Mouse (Mus musculus) testis, adult 2 months (tissue): ENCODE results near the gene Tpcn1. TPM values are rescaled to one million over a fixed set of nuclear protein-coding genes. Genes with fewer than 3 reads are reported as not detected.
A peak's percentile ranks its signal among the peaks of the same experiment; 100 is the strongest.

Experiments used
- H3K27ac ChIP-seq: fragments of 200-500 bp; 2 replicates; pipeline ENCODE4 v1.5.1; 2012; ENCODE audit warnings: low read depth, low read length; ENCODE audit not compliant: control insufficient read depth, insufficient read depth
- H3K27me3 ChIP-seq: fragments of 200-500 bp; 2 replicates; pipeline ENCODE4 v1.6.1; 2012; ENCODE audit warnings: mild to moderate bottlenecking, low read length, moderate library complexity; ENCODE audit not compliant: control insufficient read depth, insufficient read depth
- H3K36me3 ChIP-seq: fragments of 200-500 bp; 2 replicates; pipeline ENCODE4 v1.6.1; 2012; ENCODE audit warnings: mild to moderate bottlenecking, low read length; ENCODE audit not compliant: control insufficient read depth, insufficient read depth
- H3K4me1 ChIP-seq: fragments of 200-500 bp; 2 replicates; pipeline ENCODE4 v1.6.1; 2012; ENCODE audit warnings: low read length; ENCODE audit not compliant: control insufficient read depth, insufficient read depth
- H3K4me3 ChIP-seq: fragments of 200-500 bp; 2 replicates; pipeline ENCODE4 v1.5.1; 2012; ENCODE audit warnings: low read depth, mild to moderate bottlenecking, low read length, moderate library complexity, mixed read lengths; ENCODE audit not compliant: control insufficient read depth
- CTCF ChIP-seq: fragments of 200-500 bp; IDR thresholded peaks from 2 replicates; pipeline ENCODE4 v1.5.1; 2012; ENCODE audit warnings: low read depth, mild to moderate bottlenecking, inconsistent platforms, low read length, moderate library complexity; ENCODE audit not compliant: control insufficient read depth, insufficient read depth, insufficient replicate concordance
- POLR2A ChIP-seq: fragments of 200-500 bp; IDR thresholded peaks from 2 replicates; pipeline ENCODE4 v1.6.1; 2012; ENCODE audit warnings: low read depth, mild to moderate bottlenecking, inconsistent platforms, low read length, moderate library complexity; ENCODE audit not compliant: control insufficient read depth
- polyA plus RNA-seq: library from polyadenylated mRNA; depleted of rRNA; stranded (reverse); fragments of >200 nt; gene quantifications from 2 replicates; pipeline ENCODE4 v1.2.3, GENCODE M21; 2012

Tpcn1 gene
- polyA plus RNA-seq, 1 experiment = 20.7 TPM

GRCm38 (mm10) chr5:120607335-120607734, 18.9 kb upstream of the Tpcn1 start:
- Histone ChIP-seq H3K27ac (no peak overlapping the region), H3K4me1 (peaks cover 31% of the 10 kb centered on the region), H3K4me3 (no peak overlapping the region), H3K36me3 (no peaks in the 10 kb centered on the region), H3K27me3 (no peaks in the 10 kb centered on the region)
- no peak for TF ChIP-seq CTCF
- TF ChIP-seq POLR2A = no peak

- Histone ChIP-seq H3K27ac (no peak overlapping the region), H3K4me3 (no peak overlapping the region), H3K36me3 (no peaks in the 10 kb centered on the region), H3K27me3 (no peaks in the 10 kb centered on the region), H3K4me1 (peaks cover 27% of the 10 kb centered on the region)
- no peak for TF ChIP-seq POLR2A
- TF ChIP-seq CTCF = no peak
These were observed 18.2 kb upstream of the Tpcn1 start for GRCm38 (mm10) chr5:120606590-120607200.

GRCm38 (mm10) chr5:120605688-120606087, 17.2 kb upstream of the Tpcn1 start:
- Histone ChIP-seq H3K36me3 (no peaks in the 10 kb centered on the region), H3K27ac (no peak overlapping the region), H3K27me3 (no peaks in the 10 kb centered on the region), H3K4me1 (peaks cover 21% of the 10 kb centered on the region), H3K4me3 (no peak overlapping the region)
- TF ChIP-seq CTCF (peak; percentile 58; the same call in 1 of the 2 replicates), POLR2A (no peak)

- no peak overlapping the region for H3K27ac ChIP-seq
- no peaks in the 10 kb centered on the region for H3K27me3 ChIP-seq
- peaks cover 21% of the 10 kb centered on the region for H3K4me1 ChIP-seq
- H3K36me3 ChIP-seq = no peaks in the 10 kb centered on the region
- TF ChIP-seq CTCF = no peak
- no peak for TF ChIP-seq POLR2A
- peak overlapping the region; percentile 25; the same call in 1 of the 2 replicates for H3K4me3 ChIP-seq
These were observed 16.8 kb upstream of the Tpcn1 start for GRCm38 (mm10) chr5:120605241-120605661.

GRCm38 (mm10) chr5:120604839-120605238, 16.4 kb upstream of the Tpcn1 start:
- Histone ChIP-seq H3K27ac (no peak overlapping the region), H3K36me3 (no peaks in the 10 kb centered on the region), H3K27me3 (no peaks in the 10 kb centered on the region), H3K4me1 (peaks cover 21% of the 10 kb centered on the region), H3K4me3 (no peak overlapping the region)
- peak; percentile 49; the same call in 1 of the 2 replicates for TF ChIP-seq CTCF
- no peak for TF ChIP-seq POLR2A

GRCm38 (mm10) chr5:120603515-120603914, 15.0 kb upstream of the Tpcn1 start:
- no peaks in the 10 kb centered on the region for H3K27me3 ChIP-seq
- TF ChIP-seq POLR2A (no peak), CTCF (no peak)
- peaks cover 21% of the 10 kb centered on the region for H3K4me1 ChIP-seq
- no peak overlapping the region for H3K4me3 ChIP-seq
- H3K36me3 ChIP-seq = no peaks in the 10 kb centered on the region
- no peak overlapping the region for H3K27ac ChIP-seq

- no peaks in the 10 kb centered on the region for H3K36me3 ChIP-seq
- TF ChIP-seq POLR2A (no peak), CTCF (no peak)
- no peaks in the 10 kb centered on the region for H3K27me3 ChIP-seq
- no peak overlapping the region for H3K4me3 ChIP-seq
- peaks cover 18% of the 10 kb centered on the region for H3K4me1 ChIP-seq
- no peak overlapping the region for H3K27ac ChIP-seq
These were observed 13.7 kb upstream of the Tpcn1 start for GRCm38 (mm10) chr5:120602210-120602609.
